Mouse (Mus musculus) layer of hippocampus, adult 18-20 months (tissue): ENCODE results near the gene Gng13. TPM values are rescaled to one million over a fixed set of nuclear protein-coding genes. Genes with fewer than 3 reads are reported as not detected.
"Not testable (repeated sequence)": the region's sequence is repeated elsewhere in the genome, so short reads cannot be mapped to it uniquely, and the experiment has no call there.

Source experiments
- DNase-seq, 2 experiments: peaks; one replicate each; pipeline ENCODE4 v3.0.0; 2022; ENCODE audit warnings: low spot score in 2 of 2
- total RNA-seq, 2 experiments: library from RNA; stranded (reverse); gene quantifications; 2 replicates each; pipeline ENCODE4 v1.2.3; 2021

The Gng13 gene
- total RNA-seq, 2 experiments from 2014 or later, result 130 to 131 TPM

DNA sequence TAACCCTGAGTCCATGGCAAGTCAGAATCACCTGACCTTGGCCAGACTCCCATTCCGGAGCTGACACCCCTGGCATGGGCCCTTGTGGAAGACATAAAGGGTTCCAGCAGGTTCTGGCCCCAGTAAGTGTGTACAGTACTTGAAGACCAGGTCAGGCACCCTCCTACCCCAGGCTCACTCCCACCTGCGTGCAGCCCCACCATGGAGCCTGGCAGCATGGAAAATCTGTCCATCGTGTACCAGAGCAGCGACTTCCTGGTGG, 11.0 kb downstream of the Gng13 start:
- DNase-seq, result no peak

GRCm38 (mm10) chr17:25732082-25732481, 15.1 kb downstream of the Gng13 start:
- peak; percentile 79 to 92 for DNase-seq

DNA sequence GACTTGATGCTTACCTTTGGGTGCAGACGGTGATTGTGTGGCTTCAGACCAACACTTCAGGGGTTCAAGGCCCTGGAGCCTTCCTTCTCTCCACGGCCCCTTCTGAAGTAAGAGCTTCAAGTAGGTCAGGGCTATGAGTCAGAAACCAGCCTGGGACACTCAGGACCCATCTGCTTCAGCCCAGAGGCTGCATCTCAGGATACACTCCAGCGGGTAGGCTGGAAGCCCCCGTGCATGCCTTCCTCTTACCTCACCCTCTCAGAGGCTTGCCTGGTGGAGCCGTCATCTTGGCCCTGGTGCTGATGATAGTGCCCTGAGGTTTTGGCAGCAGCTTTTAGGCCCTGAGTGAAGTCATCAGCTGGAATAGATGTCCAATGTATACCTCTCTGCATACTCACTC, 18.3 kb downstream of the Gng13 start:
- no peak for DNase-seq

- DNase-seq, result no peak
Observed at GRCm38 (mm10) chr17:25735745-25736144, 18.8 kb downstream of the Gng13 start, which contains the start of gene Mslnl. Gene Mslnl, plus strand, starts transcription at chr17:25736042.

GRCm38 (mm10) chr17:25738861-25739260, 21.9 kb downstream of the Gng13 start:
- DNase-seq, result no peak

DNA sequence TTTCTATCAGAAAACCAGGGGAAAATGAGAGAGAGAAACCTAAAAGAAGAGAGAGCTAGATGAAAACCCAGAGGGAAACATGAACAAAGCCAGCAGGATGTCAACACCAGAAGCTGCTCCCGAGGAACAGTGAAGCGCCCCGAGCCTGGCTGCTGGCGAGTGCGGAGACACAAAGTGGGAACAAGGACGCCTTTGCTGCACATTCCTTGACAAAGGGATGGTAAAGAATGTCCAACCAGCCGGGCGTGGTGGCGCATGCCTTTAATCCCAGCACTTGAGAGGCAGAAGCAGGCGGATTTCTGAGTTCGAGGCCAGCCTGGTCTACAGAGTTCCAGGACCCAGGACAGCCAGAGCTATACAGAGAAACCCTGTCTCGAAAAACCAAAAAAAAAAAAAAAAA, 24.5 kb downstream of the Gng13 start:
- DNase-seq, result not testable (repeated sequence)

DNA sequence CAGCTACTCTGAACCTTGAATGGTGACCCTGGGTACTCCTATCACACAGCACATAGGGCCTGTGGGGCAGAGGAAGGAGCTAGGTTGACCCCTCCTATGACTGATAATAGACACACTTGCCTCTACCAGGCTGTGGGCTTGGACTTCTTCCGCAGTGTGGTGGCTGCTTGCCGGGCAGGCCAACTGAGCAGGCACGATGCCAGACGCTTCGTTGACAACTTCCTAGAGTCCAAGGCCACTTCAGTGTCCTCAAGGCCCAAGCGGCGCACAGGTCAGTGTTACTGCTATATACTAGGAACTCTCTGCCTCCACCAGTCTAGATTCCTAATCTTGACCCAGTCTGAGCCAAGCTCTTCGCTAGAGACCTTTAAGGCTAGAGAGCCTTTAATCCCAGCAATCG, 26.9 kb downstream of the Gng13 start:
- DNase-seq, result no peak

- DNase-seq, result no peak
Observed at GRCm38 (mm10) chr17:25744311-25744710, 27.3 kb downstream of the Gng13 start.

DNA sequence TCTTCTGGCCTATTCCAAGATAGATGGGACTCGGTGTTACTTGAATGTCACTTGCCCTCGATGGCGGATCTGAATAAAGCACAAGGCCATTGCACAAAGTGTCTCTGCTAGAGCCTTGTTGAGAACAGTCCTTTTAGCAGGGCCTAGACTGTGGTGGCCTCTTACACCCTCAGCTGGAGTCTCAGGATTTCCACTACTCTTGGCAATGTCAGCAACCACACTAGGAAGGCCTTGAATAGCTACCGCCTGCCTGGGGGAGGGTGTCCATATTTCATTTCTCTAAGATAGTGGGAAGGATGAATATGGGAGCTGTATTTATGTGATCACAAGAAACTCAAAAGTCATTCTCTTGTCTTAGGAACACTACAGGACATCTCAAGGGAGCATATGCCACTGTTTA, 31.3 kb downstream of the Gng13 start:
- no peak for DNase-seq

DNA sequence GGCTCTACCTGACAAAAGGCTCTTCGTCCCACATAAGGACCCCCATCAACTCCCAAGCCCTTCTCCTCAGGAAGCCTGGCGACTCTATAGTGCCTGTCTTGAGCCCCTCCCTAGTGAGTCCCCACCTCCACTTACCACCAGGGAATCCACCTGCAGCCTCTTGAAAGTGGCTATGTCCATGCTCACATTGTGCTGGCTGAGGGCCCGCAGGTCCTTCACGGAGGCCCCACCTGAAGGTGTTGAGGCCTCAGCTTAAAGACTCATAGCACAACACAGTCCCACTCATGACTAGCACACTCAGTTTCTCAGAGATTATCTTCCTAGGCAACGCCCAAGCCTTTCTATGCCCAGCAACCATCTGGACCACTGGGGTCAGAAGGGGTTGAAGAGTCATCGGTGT, 32.3 kb downstream of the Gng13 start:
- no peak for DNase-seq

- DNase-seq, result no peak
Observed at GRCm38 (mm10) chr17:25751446-25751845, 34.5 kb downstream of the Gng13 start.

DNA sequence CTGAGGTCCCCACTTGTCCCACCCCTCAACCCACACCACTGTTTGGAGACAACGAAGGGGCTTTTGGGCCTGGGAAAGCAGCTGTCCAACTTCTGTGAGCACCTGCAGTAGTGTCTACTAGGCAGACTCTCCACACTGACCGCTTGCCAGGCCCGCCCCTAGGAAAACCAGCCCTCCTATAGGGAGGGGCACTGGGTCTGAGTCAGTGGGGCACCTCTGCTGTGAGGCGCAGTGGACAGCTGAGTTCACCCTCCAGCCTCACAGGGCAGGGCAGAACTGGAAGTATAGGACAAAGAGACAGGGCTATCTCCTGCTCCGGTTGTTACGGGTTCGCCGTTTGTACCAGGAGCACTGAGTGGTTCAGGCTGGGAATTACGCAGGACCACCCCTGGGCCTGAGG, 37.3 kb downstream of the Gng13 start, which contains the start of gene Msln:
Msln (minus strand) TSS at position 138 of the 400 bp plus-strand sequence.
- no peak for DNase-seq

GRCm38 (mm10) chr17:25755086-25755485, 38.1 kb downstream of the Gng13 start:
- DNase-seq, result no peak

DNA sequence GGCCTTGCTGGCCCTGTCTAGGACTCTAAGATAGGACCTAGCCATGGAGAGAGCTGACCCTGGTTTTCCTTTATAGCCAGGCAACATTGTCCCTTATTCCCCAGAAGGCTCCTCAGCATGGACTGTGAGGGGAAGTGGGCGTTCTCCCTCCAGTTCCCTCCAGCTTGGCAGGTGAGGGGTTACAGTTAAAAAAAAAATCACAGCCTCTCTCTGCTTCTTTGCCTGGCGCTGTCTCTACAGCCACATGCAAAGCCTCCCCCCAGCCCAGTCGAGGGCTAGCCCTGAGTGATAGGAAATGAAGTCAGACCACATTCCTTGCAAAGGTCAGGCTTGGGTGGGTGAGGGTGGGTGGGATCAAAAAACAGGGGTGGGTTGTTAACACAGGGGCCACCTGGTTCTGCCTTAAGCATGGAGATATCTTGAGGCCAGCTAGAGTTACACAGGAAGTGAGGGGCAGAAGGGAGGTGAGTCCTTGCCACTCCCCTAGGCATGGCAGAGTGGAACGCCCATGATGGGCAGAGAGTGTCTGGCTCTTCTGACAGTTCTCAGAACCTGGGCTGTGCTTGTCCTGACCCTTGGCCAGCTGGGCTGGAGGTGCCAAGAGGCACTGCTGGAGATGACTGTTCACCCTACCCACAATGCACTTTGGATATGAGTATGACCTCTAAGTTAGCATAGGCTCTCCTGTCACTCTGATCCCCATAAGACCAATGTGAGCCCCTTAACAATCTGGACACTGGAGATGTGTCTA, 38.8 kb downstream of the Gng13 start:
- DNase-seq, result no peak

GRCm38 (mm10) chr17:25756378-25757242, 39.6 kb downstream of the Gng13 start:
- no peak for DNase-seq

- no peak for DNase-seq
Observed at GRCm38 (mm10) chr17:25757691-25758090, 40.7 kb downstream of the Gng13 start.

- no peak for DNase-seq
Observed at GRCm38 (mm10) chr17:25760148-25760547, 43.2 kb downstream of the Gng13 start.

- DNase-seq, result peak in 1 of 2 experiments; percentile 80
Observed at GRCm38 (mm10) chr17:25761561-25761970, 44.6 kb downstream of the Gng13 start.

DNA sequence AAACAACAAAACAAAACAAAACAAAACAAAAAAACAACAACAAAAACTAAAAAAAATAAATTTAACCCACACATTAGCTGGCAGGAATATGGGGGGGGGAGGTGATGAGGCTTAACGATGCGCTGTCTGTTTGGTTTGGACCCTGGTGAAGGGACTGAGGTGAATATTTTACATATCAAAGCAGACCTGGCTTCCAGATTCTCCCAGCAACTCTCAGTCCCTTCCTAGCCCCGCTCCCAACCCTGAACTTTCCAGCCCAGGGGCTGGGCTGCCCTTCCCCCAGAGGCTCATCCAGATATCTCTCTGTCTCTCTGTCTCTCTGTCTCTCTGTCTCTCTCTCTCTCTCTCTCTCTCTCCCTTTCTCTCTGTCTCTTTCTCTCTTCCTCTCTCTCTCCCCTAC, 45.6 kb downstream of the Gng13 start:
- DNase-seq, result no peak

GRCm38 (mm10) chr17:25765886-25766285, 48.9 kb downstream of the Gng13 start:
- no peak for DNase-seq
